Mouse (Mus musculus): ENCODE measurements around the gene Zfp639. TPM values are rescaled to one million over a fixed set of nuclear protein-coding genes. Genes with fewer than 3 reads are reported as not detected.

Gene Zfp639
- polyA plus RNA-seq (2017; shearing (Covaris generic)), result 26.9 TPM

GRCm38 (mm10) chr3:32509496-32510374, at the start of gene Zfp639:
TSS of gene Zfp639 (plus strand) at chr3:32510259.

GRCm38 (mm10) chr3:32492097-32493090, 17.7 kb upstream of the Zfp639 start, which contains the start of gene Kcnmb3:
TSS of gene Kcnmb3 (minus strand) at chr3:32492231.

GRCm38 (mm10) chr3:32529303-32529898, 19.3 kb downstream of the Zfp639 start, which contains the start of gene Mfn1:
TSS of gene Mfn1 (plus strand) at chr3:32529465.

Other genes with a start within 250 kb of the Zfp639 start
- gene Zmat3, start 144.2 kb upstream of the Zfp639 start, polyA plus RNA-seq (2017; shearing (Covaris generic)), result 2.7 TPM
- 6.2 TPM for gene Pik3ca, start 112.6 kb upstream of the Zfp639 start, polyA plus RNA-seq (2017; shearing (Covaris generic))
- gene Kcnmb3, start 18.0 kb upstream of the Zfp639 start, polyA plus RNA-seq (2017; shearing (Covaris generic)), result not detected
- 7.5 TPM for gene Mfn1, start 19.2 kb downstream of the Zfp639 start, polyA plus RNA-seq (2017; shearing (Covaris generic))
- gene Gnb4, start 106.3 kb downstream of the Zfp639 start, polyA plus RNA-seq (2017; shearing (Covaris generic)), result 12.7 TPM
- gene Actl6a, start 196.0 kb downstream of the Zfp639 start, polyA plus RNA-seq (2017; shearing (Covaris generic)), result 113 TPM
- gene Ndufb5, start 226.7 kb downstream of the Zfp639 start, polyA plus RNA-seq (2017; shearing (Covaris generic)), result 198 TPM
- 20.7 TPM for gene Mrpl47, start 227.3 kb downstream of the Zfp639 start, polyA plus RNA-seq (2017; shearing (Covaris generic))

All from activated CD4-positive, CD25-positive, alpha-beta regulatory T cell, adult 9 weeks (primary cell).